Mouse (Mus musculus): Measurements from ENCODE around the gene Tmed6. TPM values are rescaled to one million over a fixed set of nuclear protein-coding genes. Genes with fewer than 3 reads are reported as not detected.

Tmed6 gene
- total RNA-seq, 2 experiments from 2014 or later: not detected

DNA sequence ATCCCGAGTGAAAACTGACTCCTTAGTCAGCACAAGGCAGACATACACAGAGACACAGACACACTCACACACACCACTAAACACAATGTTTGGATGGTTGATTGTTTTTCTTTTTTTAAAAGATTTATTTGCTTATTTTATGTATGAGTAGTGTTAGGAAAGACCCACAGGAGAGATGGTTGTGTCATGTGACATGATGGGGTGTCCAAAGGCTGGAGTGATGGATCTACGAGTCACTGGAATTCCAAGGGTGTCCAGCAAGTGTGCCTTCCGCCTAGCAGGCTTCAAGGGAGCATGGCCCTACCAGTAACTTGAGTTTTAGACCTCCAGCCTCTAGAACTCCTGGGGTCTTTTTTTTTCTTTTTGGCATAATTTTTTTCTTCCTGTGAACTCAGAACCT, 36.1 kb downstream of the Tmed6 start:
- ATAC-seq (replicated peaks; ENCODE audit: low FRiP score, low TSS enrichment, poor library complexity, severe bottlenecking): no peak

DNA sequence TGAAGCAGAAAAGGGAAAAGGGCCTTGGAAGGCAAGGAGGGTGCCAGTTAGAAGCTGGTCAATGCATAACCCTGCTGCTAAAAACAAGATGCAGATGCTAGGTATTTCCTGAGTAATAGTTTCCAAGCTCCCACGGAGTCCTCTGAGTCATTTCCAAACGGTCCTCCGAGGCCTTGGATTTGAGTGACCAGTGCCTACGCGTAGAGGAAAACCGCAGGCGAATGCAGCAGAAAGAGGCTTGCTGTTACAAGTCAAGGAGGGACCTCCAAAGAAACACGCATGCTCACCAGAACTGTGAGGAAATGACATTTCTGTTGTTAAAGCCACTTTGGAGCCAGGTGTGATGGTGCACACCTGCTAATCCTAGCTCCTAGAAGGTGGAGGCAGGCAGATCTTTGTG, 42.0 kb downstream of the Tmed6 start:
- no peak for ATAC-seq (replicated peaks; ENCODE audit: low FRiP score, low TSS enrichment, poor library complexity, severe bottlenecking)

DNA sequence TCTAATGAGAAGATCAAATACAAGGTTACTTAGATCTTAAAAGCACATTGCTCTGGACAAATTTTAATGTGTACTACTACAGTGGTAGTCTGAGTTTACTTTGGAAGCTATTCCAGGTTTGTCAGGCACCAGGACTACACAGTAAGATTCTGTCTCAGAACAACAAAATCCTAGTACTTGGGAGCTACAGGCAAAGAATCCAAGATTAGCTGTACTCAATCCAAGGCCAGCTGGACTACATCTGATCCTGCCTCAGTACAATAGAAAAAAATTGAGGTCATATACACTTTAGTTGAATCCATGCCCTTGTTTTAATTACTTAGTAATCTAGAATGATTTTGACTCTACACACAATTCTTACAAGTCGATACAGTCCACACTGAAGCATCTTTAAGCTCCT, 50.5 kb downstream of the Tmed6 start:
- no peak for ATAC-seq (replicated peaks; ENCODE audit: low FRiP score, low TSS enrichment, poor library complexity, severe bottlenecking)

DNA sequence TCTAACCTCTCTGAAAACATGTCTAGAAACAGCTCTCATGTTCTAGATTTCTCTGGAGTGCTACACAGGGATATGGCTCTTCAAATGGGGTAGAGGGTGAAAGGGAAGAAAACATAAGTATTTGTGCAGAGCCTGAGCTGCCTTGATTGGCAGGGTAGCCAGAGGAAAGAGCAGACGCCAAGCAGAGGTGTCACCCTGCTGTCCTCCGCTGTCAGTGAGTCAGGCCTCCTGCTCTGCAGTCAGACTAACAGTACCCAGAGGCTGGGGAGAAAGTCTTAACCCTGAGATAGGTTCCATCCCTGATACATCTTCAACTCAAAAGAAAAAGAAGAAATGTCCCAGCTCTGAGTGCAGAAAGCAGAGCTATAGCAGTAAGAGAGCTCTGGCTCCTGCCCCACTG, 52.8 kb downstream of the Tmed6 start:
- no peak for ATAC-seq (replicated peaks; ENCODE audit: low FRiP score, low TSS enrichment, poor library complexity, severe bottlenecking)

Other genes starting within 250 kb of the Tmed6 start
- gene Has3, start 195.4 kb downstream of the Tmed6 start, total RNA-seq (2014; fragmentation: Nextera tagmentation): 0.17 TPM in 1 of 2 replicates, not detected in the other
- 0.66 TPM in 1 of 2 replicates, not detected in the other for gene Has3, start 195.4 kb downstream of the Tmed6 start, total RNA-seq (2017)
- 75.1 and 84.5 TPM in 2 replicates for gene Utp4, start 172.0 kb downstream of the Tmed6 start, total RNA-seq (2014; fragmentation: Nextera tagmentation)
- 73.7 and 79.4 TPM in 2 replicates for gene Utp4, start 172.0 kb downstream of the Tmed6 start, total RNA-seq (2017)
- gene Sntb2, start 129.9 kb downstream of the Tmed6 start, total RNA-seq (2014; fragmentation: Nextera tagmentation): 0.26 and 0.49 TPM in 2 replicates
- gene Sntb2, start 129.9 kb downstream of the Tmed6 start, total RNA-seq (2017): 0.34 and 0.52 TPM in 2 replicates
- gene Vps4a, start 34.4 kb downstream of the Tmed6 start, total RNA-seq (2014; fragmentation: Nextera tagmentation): 36.0 and 36.8 TPM in 2 replicates
- gene Vps4a, start 34.4 kb downstream of the Tmed6 start, total RNA-seq (2017): 25.0 and 42.5 TPM in 2 replicates
- 37.9 and 40.1 TPM in 2 replicates for gene Pdf, start 17.0 kb downstream of the Tmed6 start, total RNA-seq (2014; fragmentation: Nextera tagmentation)
- gene Pdf, start 17.0 kb downstream of the Tmed6 start, total RNA-seq (2017): 40.3 and 62.4 TPM in 2 replicates
- gene Cog8, start 9.0 kb downstream of the Tmed6 start, total RNA-seq (2014; fragmentation: Nextera tagmentation): 19.8 and 30.3 TPM in 2 replicates
- gene Cog8, start 9.0 kb downstream of the Tmed6 start, total RNA-seq (2017): 22.3 and 25.9 TPM in 2 replicates
- gene Nip7, start 8.8 kb downstream of the Tmed6 start, total RNA-seq (2014; fragmentation: Nextera tagmentation): 47.4 and 67.6 TPM in 2 replicates
- gene Nip7, start 8.8 kb downstream of the Tmed6 start, total RNA-seq (2017): 34.6 and 51.7 TPM in 2 replicates
- gene Terf2, start 30.9 kb upstream of the Tmed6 start, total RNA-seq (2014; fragmentation: Nextera tagmentation): 48.8 and 52.7 TPM in 2 replicates
- 25.6 and 39.7 TPM in 2 replicates for gene Terf2, start 30.9 kb upstream of the Tmed6 start, total RNA-seq (2017)
- 34.9 and 35.4 TPM in 2 replicates for gene Cyb5b, start 85.0 kb upstream of the Tmed6 start, total RNA-seq (2014; fragmentation: Nextera tagmentation)
- gene Cyb5b, start 85.0 kb upstream of the Tmed6 start, total RNA-seq (2017): 39.3 and 46.4 TPM in 2 replicates
- 25.8 and 29.9 TPM in 2 replicates for gene Nfat5, start 227.8 kb upstream of the Tmed6 start, total RNA-seq (2014; fragmentation: Nextera tagmentation)
- 16.6 and 23.4 TPM in 2 replicates for gene Nfat5, start 227.8 kb upstream of the Tmed6 start, total RNA-seq (2017)

Measured in megakaryocyte-erythroid progenitor cell, adult 5-6 weeks (primary cell).